Mouse (Mus musculus) 416B (cell line): Measurements from ENCODE around the gene Gpc5.

Experiments
- DNase-seq: peaks from one replicate; pipeline ENCODE4 v3.0.0; 2011; ENCODE audit warnings: low read depth

Gpc5 gene

GRCm38 (mm10) chr14:115107467-115107866 lies 15.5 kb downstream of the Gpc5 start:
- DNase-seq = no peak

GRCm38 (mm10) chr14:115118626-115119025 lies 26.6 kb downstream of the Gpc5 start:
- DNase-seq = no peak

GRCm38 (mm10) chr14:115148821-115149220 lies 56.8 kb downstream of the Gpc5 start:
- no peak for DNase-seq

- no peak for DNase-seq
Measured at GRCm38 (mm10) chr14:115156597-115156996, 64.6 kb downstream of the Gpc5 start.

- DNase-seq = no peak
Measured at GRCm38 (mm10) chr14:115177322-115177836, 85.4 kb downstream of the Gpc5 start.

- DNase-seq = no peak
Measured at GRCm38 (mm10) chr14:115179925-115180324, 87.9 kb downstream of the Gpc5 start.

GRCm38 (mm10) chr14:115188256-115188655 lies 96.2 kb downstream of the Gpc5 start:
- DNase-seq = peak; percentile 6

GRCm38 (mm10) chr14:115228075-115228474 lies 136.1 kb downstream of the Gpc5 start:
- DNase-seq = no peak

- no peak for DNase-seq
Measured at GRCm38 (mm10) chr14:115236387-115236786, 144.4 kb downstream of the Gpc5 start.

GRCm38 (mm10) chr14:115240621-115241373 lies 148.8 kb downstream of the Gpc5 start:
- DNase-seq = no peak

- DNase-seq = no peak
Measured at GRCm38 (mm10) chr14:115250537-115250936, 158.5 kb downstream of the Gpc5 start.

- DNase-seq = peak; percentile 8
Measured at GRCm38 (mm10) chr14:115251791-115252190, 159.8 kb downstream of the Gpc5 start.

- no peak for DNase-seq
Measured at GRCm38 (mm10) chr14:115253155-115253554, 161.1 kb downstream of the Gpc5 start.

GRCm38 (mm10) chr14:115253685-115254084 lies 161.7 kb downstream of the Gpc5 start:
- no peak for DNase-seq

- DNase-seq = no peak
Measured at GRCm38 (mm10) chr14:115269703-115270402, 177.8 kb downstream of the Gpc5 start.

GRCm38 (mm10) chr14:115270445-115270844 lies 178.4 kb downstream of the Gpc5 start:
- DNase-seq = no peak

GRCm38 (mm10) chr14:115282782-115283181 lies 190.8 kb downstream of the Gpc5 start:
- no peak for DNase-seq

GRCm38 (mm10) chr14:115324247-115324646 lies 232.2 kb downstream of the Gpc5 start:
- DNase-seq = no peak

GRCm38 (mm10) chr14:115326426-115326825 lies 234.4 kb downstream of the Gpc5 start:
- no peak for DNase-seq

GRCm38 (mm10) chr14:115339084-115339483 lies 247.1 kb downstream of the Gpc5 start:
- peak; percentile 10 for DNase-seq

- DNase-seq = no peak
Measured at GRCm38 (mm10) chr14:115342597-115342996, 250.6 kb downstream of the Gpc5 start.

GRCm38 (mm10) chr14:115349448-115349847 lies 257.4 kb downstream of the Gpc5 start:
- no peak for DNase-seq

- no peak for DNase-seq
Measured at GRCm38 (mm10) chr14:115365320-115365935, 273.4 kb downstream of the Gpc5 start.
